Mouse (Mus musculus): ENCODE measurements around the gene Xpnpep2.

The Xpnpep2 gene

GRCm38 (mm10) chrX:48108394-48109315 is at the start of gene Xpnpep2:
Gene Xpnpep2 (plus strand): TSS chrX:48108725.
- DNase-seq = peak; percentile 51

- no peak for DNase-seq
Observed at GRCm38 (mm10) chrX:48062481-48062880, 46.0 kb upstream of the Xpnpep2 start.

GRCm38 (mm10) chrX:48064166-48064853 is 44.2 kb upstream of the Xpnpep2 start:
- peak; percentile 73 for DNase-seq

GRCm38 (mm10) chrX:48066891-48067290 is 41.6 kb upstream of the Xpnpep2 start:
- DNase-seq = no peak

- DNase-seq = no peak
Observed at GRCm38 (mm10) chrX:48071961-48072360, 36.6 kb upstream of the Xpnpep2 start.

- DNase-seq = no peak
Observed at GRCm38 (mm10) chrX:48072401-48072800, 36.1 kb upstream of the Xpnpep2 start.

GRCm38 (mm10) chrX:48074691-48075090 is 33.8 kb upstream of the Xpnpep2 start:
- DNase-seq = no peak

- no peak for DNase-seq
Observed at GRCm38 (mm10) chrX:48076806-48077425, 31.6 kb upstream of the Xpnpep2 start.

GRCm38 (mm10) chrX:48082364-48082763 is 26.2 kb upstream of the Xpnpep2 start:
- DNase-seq = no peak

GRCm38 (mm10) chrX:48092129-48092528 is 16.4 kb upstream of the Xpnpep2 start:
- DNase-seq = peak; percentile 20

GRCm38 (mm10) chrX:48093555-48093954 is 15.0 kb upstream of the Xpnpep2 start:
- no peak for DNase-seq

- peak; percentile 43 for DNase-seq
Observed at GRCm38 (mm10) chrX:48094658-48095057, 13.9 kb upstream of the Xpnpep2 start.

- no peak for DNase-seq
Observed at GRCm38 (mm10) chrX:48096580-48096979, 11.9 kb upstream of the Xpnpep2 start.

- DNase-seq = no peak
Observed at GRCm38 (mm10) chrX:48098470-48099129, 9.9 kb upstream of the Xpnpep2 start.

- peak; percentile 13 for DNase-seq
Observed at GRCm38 (mm10) chrX:48099871-48100270, 8.7 kb upstream of the Xpnpep2 start.

GRCm38 (mm10) chrX:48103256-48103655 is 5.3 kb upstream of the Xpnpep2 start:
- DNase-seq = no peak

GRCm38 (mm10) chrX:48104736-48105441 is 3.6 kb upstream of the Xpnpep2 start:
- no peak for DNase-seq

- DNase-seq = peak; percentile 49
Observed at GRCm38 (mm10) chrX:48106226-48106625, 2.3 kb upstream of the Xpnpep2 start.

GRCm38 (mm10) chrX:48109316-48109655 is 761 bp downstream of the Xpnpep2 start:
- no peak for DNase-seq

GRCm38 (mm10) chrX:48119294-48119693 is 10.8 kb downstream of the Xpnpep2 start:
- DNase-seq = no peak

GRCm38 (mm10) chrX:48124132-48125071 is 15.9 kb downstream of the Xpnpep2 start:
- peak; percentile 60 for DNase-seq

Measured in kidney, adult 9 months (tissue).